Mouse (Mus musculus): Measurements from ENCODE around the gene Slc30a5.

- TF ChIP-seq GATA1 (IDR thresholded peaks at IDR 0.05; ENCODE audit: low read length) (no peak), TAL1 (IDR thresholded peaks at IDR 0.05; ENCODE audit: low read length) (no peak)
These were observed 80.2 kb downstream of the Slc30a5 start for GRCm38 (mm10) chr13:100753011-100753410.

Data from erythroblast, embryonic 14.5 days (primary cell).